Mouse (Mus musculus) forebrain, embryonic 14.5 days (tissue): ENCODE measurements at regions not wholly inside any gene's neighbourhood (a gene's known extent, or its start where the extent isn't known, plus 50 kb on each side); places are given as distances from the start of the nearest gene placed in this dataset.
"Not testable (repeated sequence)": the region's sequence is repeated elsewhere in the genome, so short reads cannot be mapped to it uniquely, and the experiment has no call there.

ENCODE experiments used
- ATAC-seq: fragments of 200-750 bp; cut with Nextera tagmentation; 2 replicates; pipeline ENCODE4 v1.8.0; 2017; ENCODE audit warnings: mild to moderate bottlenecking, moderate library complexity
- DNase-seq: peaks from one replicate; pipeline ENCODE4 v3.0.0-alpha.2; 2015; ENCODE audit warnings: low spot score
- H3K27ac ChIP-seq: fragments of 300-500 bp; sonication (generic); 2 replicates; pipeline ENCODE4 v1.5.1; 2014; ENCODE audit warnings: low read depth, mild to moderate bottlenecking, control low read depth, low read length, moderate library complexity
- H3K27me3 ChIP-seq: fragments of 300-500 bp; sonication (generic); replicated peaks from 2 replicates; pipeline ENCODE4 v1.6.1; 2014; ENCODE audit warnings: low read length, control low read depth, mixed read lengths; ENCODE audit not compliant: control insufficient read depth, insufficient read depth
- H3K36me3 ChIP-seq: fragments of 300-500 bp; sonication (generic); 2 replicates; pipeline ENCODE4 v1.6.1; 2014; ENCODE audit warnings: low read length, control low read depth; ENCODE audit not compliant: control insufficient read depth, insufficient read depth
- H3K4me1 ChIP-seq: fragments of 300-500 bp; sonication (generic); 2 replicates; pipeline ENCODE4 v1.6.1; 2014; ENCODE audit warnings: antibody characterized with exemption, low read length, control low read depth; ENCODE audit not compliant: control insufficient read depth, insufficient read depth
- H3K4me2 ChIP-seq: fragments of 300-500 bp; sonication (generic); 2 replicates; pipeline ENCODE4 v1.6.1; 2014; ENCODE audit warnings: mild to moderate bottlenecking, control low read depth, low read length
- H3K4me3 ChIP-seq: fragments of 300-500 bp; sonication (generic); 2 replicates; pipeline ENCODE4 v1.5.1; 2014; ENCODE audit warnings: low read depth, low read length, control low read depth
- H3K9ac ChIP-seq: fragments of 300-500 bp; sonication (generic); 2 replicates; pipeline ENCODE4 v1.6.1; 2014; ENCODE audit warnings: mild to moderate bottlenecking, low read length, control low read depth, moderate library complexity
- H3K9me3 ChIP-seq: fragments of 300-500 bp; sonication (generic); replicated peaks from 2 replicates; pipeline ENCODE4 v1.6.1; 2016; ENCODE audit warnings: low read length, control low read depth, mixed read lengths; ENCODE audit not compliant: control insufficient read depth
- WGBS: fragments of 180-500 bp; shearing (Covaris S2); extraction: QIAGEN DNeasy Blood & Tissue Kit; methylation state at CpG from one replicate; pipeline ENCODE4 v1.1.7; 2014; 5-methylcytosine and 5-hydroxymethylcytosine counted together

DNA sequence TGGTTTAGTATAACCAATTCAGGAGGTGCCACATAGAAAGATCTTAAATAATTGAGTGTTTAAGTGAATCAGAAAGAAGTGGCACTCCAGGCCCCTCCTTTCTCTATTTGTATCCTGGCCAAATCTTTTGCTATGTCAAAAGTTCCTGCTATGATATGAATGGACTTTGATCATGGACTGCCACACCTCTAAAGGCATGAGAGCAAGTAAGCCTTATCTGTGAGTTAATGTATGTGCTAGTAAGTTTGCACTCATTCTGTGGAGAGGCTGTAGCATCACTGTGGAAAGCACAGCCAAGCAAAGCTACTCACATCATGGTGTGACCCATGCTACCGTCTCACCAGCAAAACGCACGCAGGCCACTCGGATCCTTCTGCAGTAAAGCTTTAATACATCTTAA is 140.2 kb downstream of the Jrkl start:
- Histone ChIP-seq H3K9me3 (no peaks in the 10 kb centered on the region), H3K4me3 (no peak overlapping the region), H3K27me3 (no peaks in the 10 kb centered on the region), H3K9ac (no peak overlapping the region), H3K27ac (no peak overlapping the region), H3K4me2 (no peak overlapping the region), H3K4me1 (no peaks in the 10 kb centered on the region), H3K36me3 (no peaks in the 10 kb centered on the region)
- DNase-seq: no peak
- 98% methylated on average over 4 of the region's 4 CpGs for WGBS
- no peak for ATAC-seq

GRCm38 (mm10) chr9:13083669-13084068 is 162.0 kb downstream of the Jrkl start:
- no peaks in the 10 kb centered on the region for H3K27me3 ChIP-seq

DNA sequence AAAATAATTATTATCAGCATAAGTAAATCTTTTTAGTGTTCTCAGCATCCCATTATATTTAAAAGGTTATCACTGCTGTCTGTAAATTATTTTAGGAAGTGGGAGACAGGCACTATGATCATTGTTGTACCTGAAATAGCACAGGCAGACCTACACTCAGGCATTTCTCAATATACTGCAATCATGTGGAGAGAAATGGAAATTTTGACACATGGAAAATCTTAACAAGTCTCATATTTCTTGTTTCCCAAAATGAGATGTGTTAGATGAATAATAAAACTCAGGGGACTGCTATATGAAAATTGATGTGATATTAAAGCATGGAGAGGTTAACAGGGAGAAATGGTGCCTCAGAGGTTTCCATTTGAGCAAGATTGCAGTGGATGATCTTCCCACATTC is 196.6 kb downstream of the Jrkl start:
- Histone ChIP-seq H3K9ac (no peak overlapping the region), H3K4me1 (no peaks in the 10 kb centered on the region), H3K4me3 (no peak overlapping the region), H3K4me2 (no peak overlapping the region), H3K9me3 (no peaks in the 10 kb centered on the region), H3K36me3 (no peaks in the 10 kb centered on the region), H3K27me3 (no peaks in the 10 kb centered on the region), H3K27ac (no peak overlapping the region)
- no peak for ATAC-seq
- no peak for DNase-seq

More at GRCm38 (mm10) chr9:13083669-13084068, 162.0 kb downstream of the Jrkl start:
- Histone ChIP-seq H3K4me2 (no peak overlapping the region), H3K9me3 (no peaks in the 10 kb centered on the region), H3K4me1 (no peaks in the 10 kb centered on the region), H3K27ac (no peak overlapping the region), H3K36me3 (no peaks in the 10 kb centered on the region), H3K9ac (no peak overlapping the region), H3K4me3 (no peak overlapping the region)
- WGBS: 93% methylated on average over 11 of the region's 11 CpGs
- DNase-seq (no peak), ATAC-seq (no peak)

DNA sequence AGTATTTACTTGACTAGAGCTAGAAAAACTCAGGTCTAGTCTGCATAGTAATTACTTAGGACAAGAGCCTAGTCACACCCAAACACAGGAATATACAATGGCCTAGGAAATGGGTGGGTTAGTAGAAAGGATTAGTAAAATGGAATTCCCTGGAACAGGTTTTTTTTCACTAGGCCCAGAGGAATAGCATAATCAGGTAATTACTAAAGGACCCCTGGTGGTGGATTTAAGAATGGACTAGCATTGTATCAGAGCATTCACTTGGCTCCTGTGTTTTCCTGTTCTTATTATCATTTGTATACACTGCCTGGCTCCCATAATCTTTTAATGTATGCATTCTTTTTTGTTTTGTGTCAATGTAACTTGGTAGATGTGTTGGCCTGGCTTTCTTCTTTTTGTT is 226.6 kb downstream of the Jrkl start:
- ATAC-seq (peak; percentile 75), DNase-seq (peak; percentile 70)
- Histone ChIP-seq H3K9ac (no peak overlapping the region), H3K36me3 (no peaks in the 10 kb centered on the region), H3K9me3 (no peaks in the 10 kb centered on the region), H3K4me3 (no peak overlapping the region), H3K27me3 (no peaks in the 10 kb centered on the region), H3K4me1 (no peaks in the 10 kb centered on the region), H3K27ac (no peak overlapping the region), H3K4me2 (no peak overlapping the region)

GRCm38 (mm10) chr9:12983209-12983608 is 262.4 kb downstream of the Jrkl start:
- not testable (repeated sequence) for H3K4me1 ChIP-seq, H3K4me3 ChIP-seq, H3K27me3 ChIP-seq, H3K4me2 ChIP-seq, H3K9ac ChIP-seq, ATAC-seq, H3K9me3 ChIP-seq, H3K27ac ChIP-seq, H3K36me3 ChIP-seq, DNase-seq
- whole genome bisulfite sequencing: 86% methylated on average over 1 of the region's 1 CpGs

DNA sequence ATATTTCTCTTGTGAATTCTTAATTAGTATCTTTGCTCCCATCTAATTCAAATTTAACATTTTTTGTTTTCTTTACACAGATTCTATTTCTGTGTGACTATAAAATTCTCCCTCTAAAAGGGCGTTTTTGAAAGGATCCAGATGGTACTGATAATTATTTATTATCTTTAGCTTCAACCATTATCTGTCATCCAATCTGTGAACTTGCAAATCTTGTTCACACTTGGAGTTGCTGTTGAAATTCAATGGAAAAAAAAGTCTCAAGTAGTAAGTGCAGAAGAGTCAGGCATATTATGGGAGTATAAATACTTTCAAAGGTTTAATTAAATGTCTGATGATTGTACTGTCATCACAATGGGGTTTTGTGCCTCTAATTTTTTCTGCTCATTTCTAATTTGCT is 272.6 kb downstream of the Jrkl start:
- ATAC-seq (no peak; the same call in 1 of the 2 replicates), DNase-seq (peak; percentile 49)
- no peaks in the 10 kb centered on the region for H3K27me3 ChIP-seq
- no peak overlapping the region for H3K4me3 ChIP-seq
- WGBS: 50% methylated on average over 1 of the region's 1 CpGs
- H3K9ac ChIP-seq: no peak overlapping the region
- H3K4me2 ChIP-seq: no peak overlapping the region
- H3K27ac ChIP-seq: no peak overlapping the region
- no peaks in the 10 kb centered on the region for H3K9me3 ChIP-seq
- H3K4me1 ChIP-seq: no peaks in the 10 kb centered on the region
- no peaks in the 10 kb centered on the region for H3K36me3 ChIP-seq

DNA sequence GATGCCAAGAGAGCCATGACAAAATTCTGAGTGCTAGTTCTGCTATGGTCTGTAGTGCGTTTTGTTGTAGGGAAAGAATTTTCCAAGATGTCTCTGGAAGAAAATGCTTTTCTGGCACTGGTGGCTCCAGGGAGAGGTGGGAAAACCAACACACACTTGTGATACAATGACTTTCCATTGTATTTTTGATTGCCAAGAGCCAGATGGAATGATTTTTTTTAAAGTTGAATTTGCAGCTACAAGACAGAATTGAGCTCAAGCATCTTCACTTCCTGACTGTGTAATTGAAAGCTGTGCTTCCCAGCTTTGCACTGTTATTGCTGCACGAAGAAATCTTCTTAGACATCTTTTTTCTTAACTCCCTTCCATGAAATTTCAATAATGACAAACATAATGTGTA is 285.3 kb downstream of the Jrkl start:
- ATAC-seq: no peak
- no peaks in the 10 kb centered on the region for H3K36me3 ChIP-seq
- WGBS: 78% methylated on average over 2 of the region's 2 CpGs
- H3K27ac ChIP-seq: no peak overlapping the region
- H3K4me2 ChIP-seq: no peak overlapping the region
- H3K4me1 ChIP-seq: no peaks in the 10 kb centered on the region
- no peak overlapping the region for H3K4me3 ChIP-seq
- no peaks in the 10 kb centered on the region for H3K27me3 ChIP-seq
- DNase-seq: peak; percentile 15
- no peak overlapping the region for H3K9ac ChIP-seq
- H3K9me3 ChIP-seq: no peaks in the 10 kb centered on the region

DNA sequence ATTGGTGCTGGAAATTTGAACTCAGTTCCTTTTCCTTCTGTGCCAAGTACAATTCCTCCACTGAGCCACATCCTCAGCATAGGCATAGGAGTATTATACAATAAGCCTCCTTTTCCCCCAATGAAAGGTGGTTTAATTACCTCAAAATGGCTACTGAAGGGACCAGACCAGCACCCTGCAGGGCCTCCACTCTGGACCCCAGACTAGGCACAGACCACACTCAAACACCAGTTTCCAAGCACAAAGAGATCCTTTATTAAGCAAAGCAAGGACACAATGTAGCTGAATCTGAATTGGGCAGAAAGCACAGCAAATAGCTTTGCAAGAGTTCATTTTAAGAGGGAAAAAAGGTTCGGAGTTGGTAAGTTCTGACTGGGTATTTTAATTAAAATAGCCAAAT is 299.5 kb downstream of the Jrkl start:
- WGBS: 13% methylated on average over 1 of the region's 1 CpGs

GRCm38 (mm10) chr9:12945476-12945875 is 300.2 kb downstream of the Jrkl start:
- Histone ChIP-seq H3K9ac (no peak overlapping the region), H3K4me2 (no peak overlapping the region), H3K4me1 (no peaks in the 10 kb centered on the region), H3K36me3 (no peaks in the 10 kb centered on the region), H3K27me3 (no peaks in the 10 kb centered on the region), H3K9me3 (no peaks in the 10 kb centered on the region), H3K4me3 (no peak overlapping the region), H3K27ac (no peak overlapping the region)
- DNase-seq (no peak), ATAC-seq (no peak)
- 41% methylated on average over 2 of the region's 2 CpGs for WGBS

More for the DNA sequence above, 299.5 kb downstream of the Jrkl start:
- no peaks in the 10 kb centered on the region for H3K9me3 ChIP-seq
- no peak overlapping the region for H3K4me2 ChIP-seq
- H3K4me3 ChIP-seq: no peak overlapping the region
- DNase-seq (peak; percentile 22), ATAC-seq (no peak)
- no peaks in the 10 kb centered on the region for H3K27me3 ChIP-seq
- H3K4me1 ChIP-seq: no peaks in the 10 kb centered on the region
- H3K9ac ChIP-seq: no peak overlapping the region
- no peak overlapping the region for H3K27ac ChIP-seq
- H3K36me3 ChIP-seq: no peaks in the 10 kb centered on the region

DNA sequence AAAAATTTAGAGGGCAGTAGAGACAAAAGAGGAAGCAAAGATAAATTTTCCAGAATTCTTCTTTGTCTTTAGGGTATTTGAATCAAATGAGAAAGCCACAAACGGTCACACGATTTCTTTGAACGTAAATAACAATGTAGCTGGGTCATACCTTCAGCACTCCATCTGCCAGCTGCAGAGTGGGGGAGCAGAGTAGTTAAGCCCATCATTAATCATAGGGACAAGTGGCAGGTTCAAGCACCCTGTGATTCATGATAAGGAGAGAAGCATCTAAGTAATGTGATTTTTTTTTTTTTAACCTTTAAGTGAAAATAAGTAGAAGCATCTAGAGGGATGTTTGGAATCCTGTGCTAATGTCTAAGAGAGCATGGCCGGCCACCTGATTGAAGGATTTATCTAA is 300.6 kb downstream of the Jrkl start:
- 58% methylated on average over 4 of the region's 4 CpGs for WGBS
- ATAC-seq (no peak), DNase-seq (no peak)
- Histone ChIP-seq H3K4me2 (no peak overlapping the region), H3K27ac (no peak overlapping the region), H3K36me3 (no peaks in the 10 kb centered on the region), H3K4me3 (no peak overlapping the region), H3K9ac (no peak overlapping the region), H3K27me3 (no peaks in the 10 kb centered on the region), H3K4me1 (no peaks in the 10 kb centered on the region), H3K9me3 (no peaks in the 10 kb centered on the region)
